Mouse (Mus musculus): Measurements from ENCODE around the gene Kctd15. TPM values are rescaled to one million over a fixed set of nuclear protein-coding genes. Genes with fewer than 3 reads are reported as not detected.

Gene Kctd15
- polyA plus RNA-seq, 1 experiment from 2014 or later = 66.6 TPM

GRCm38 (mm10) chr7:34667874-34668273 lies 11.3 kb upstream of the Kctd15 start:
- ATAC-seq (ENCODE audit: insufficient number of reproducible peaks, insufficient read depth, low FRiP score, low TSS enrichment, low read depth) = no peak
- Histone ChIP-seq H3K36me3 (no peaks in the 10 kb centered on the region), H3K9ac (replicated peaks) (no peak overlapping the region), H3K4me2 (no peak overlapping the region), H3K27ac (no peak overlapping the region), H3K4me1 (replicated peaks) (peaks cover 5% of the 10 kb centered on the region; the same call in 1 of the 2 replicates), H3K9me3 (0 out of 2 replicates have a peak, but pooled peaks cover 6% of the 10 kb centered on the region), H3K27me3 (peaks cover 8% of the 10 kb centered on the region), H3K4me3 (replicated peaks) (no peak overlapping the region)
- WGBS = 77% methylated on average over 16 of the region's 16 CpGs

GRCm38 (mm10) chr7:34663145-34663544 lies 6.6 kb upstream of the Kctd15 start:
- H3K4me3 ChIP-seq (replicated peaks) = no peak overlapping the region
- no peaks in the 10 kb centered on the region for H3K27me3 ChIP-seq
- H3K9ac ChIP-seq (replicated peaks) = no peak overlapping the region
- H3K4me2 ChIP-seq = no peak overlapping the region
- H3K4me1 ChIP-seq (replicated peaks) = peaks cover 7% of the 10 kb centered on the region; the same call in 1 of the 2 replicates
- H3K27ac ChIP-seq = no peak overlapping the region
- 0 out of 2 replicates have a peak, but pooled peaks cover 6% of the 10 kb centered on the region for H3K9me3 ChIP-seq
- H3K36me3 ChIP-seq = no peaks in the 10 kb centered on the region
- ATAC-seq (ENCODE audit: insufficient number of reproducible peaks, insufficient read depth, low FRiP score, low TSS enrichment, low read depth) = no peak
- WGBS = 43% methylated on average over 7 of the region's 7 CpGs

GRCm38 (mm10) chr7:34662227-34662626 lies 5.7 kb upstream of the Kctd15 start:
- Histone ChIP-seq H3K4me2 (no peak overlapping the region), H3K27ac (no peak overlapping the region), H3K9me3 (no peaks in the 10 kb centered on the region), H3K4me1 (replicated peaks) (peaks cover 7% of the 10 kb centered on the region; the same call in 1 of the 2 replicates), H3K36me3 (no peaks in the 10 kb centered on the region), H3K27me3 (no peaks in the 10 kb centered on the region), H3K9ac (replicated peaks) (no peak overlapping the region), H3K4me3 (replicated peaks) (no peak overlapping the region)
- ATAC-seq (ENCODE audit: insufficient number of reproducible peaks, insufficient read depth, low FRiP score, low TSS enrichment, low read depth) = no peak
- WGBS = 18% methylated on average over 5 of the region's 5 CpGs

DNA sequence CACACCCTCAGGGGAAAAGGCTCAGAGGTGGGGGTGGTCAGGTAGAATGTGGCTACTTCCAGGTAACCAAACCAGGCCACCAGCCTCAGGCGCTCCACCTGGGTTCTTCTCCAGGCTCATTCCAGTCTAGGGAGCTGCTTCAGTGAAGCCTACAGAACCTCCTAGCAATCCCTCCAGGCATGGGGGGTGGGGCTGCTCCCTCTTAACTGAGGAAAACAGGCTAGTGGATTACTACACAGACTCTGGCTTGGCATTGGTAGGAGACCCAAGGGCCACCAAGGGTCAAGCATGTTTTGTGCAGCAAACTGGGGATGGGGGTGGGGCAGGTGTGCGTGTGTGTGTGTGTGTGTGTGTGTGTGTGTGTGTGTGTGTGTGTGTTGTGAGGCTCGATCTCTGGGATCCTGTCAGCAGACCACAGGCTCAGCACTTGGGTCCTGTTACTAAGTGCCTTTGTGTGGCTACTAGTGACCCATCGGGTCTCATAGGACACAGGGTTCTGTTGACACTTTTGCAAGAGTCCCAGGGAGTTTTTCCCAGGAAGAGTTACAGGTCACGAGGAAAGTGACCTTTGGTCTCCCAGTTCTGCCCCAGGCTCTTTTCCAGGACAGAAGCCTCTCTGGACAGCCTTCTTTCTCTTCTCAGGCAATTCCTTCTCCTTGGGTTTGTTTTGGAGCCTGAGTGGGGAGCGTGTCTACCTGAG lies 3.0 kb upstream of the Kctd15 start:
- no peaks in the 10 kb centered on the region for H3K9me3 ChIP-seq
- H3K4me2 ChIP-seq = no peak overlapping the region
- H3K27ac ChIP-seq = no peak overlapping the region
- no peak for ATAC-seq (ENCODE audit: insufficient number of reproducible peaks, insufficient read depth, low FRiP score, low TSS enrichment, low read depth)
- peaks cover 10% of the 10 kb centered on the region for H3K4me1 ChIP-seq (replicated peaks)
- no peak overlapping the region for H3K9ac ChIP-seq (replicated peaks)
- no peak overlapping the region for H3K4me3 ChIP-seq (replicated peaks)
- H3K36me3 ChIP-seq = no peaks in the 10 kb centered on the region
- H3K27me3 ChIP-seq = no peaks in the 10 kb centered on the region
- WGBS = 60% methylated on average over 6 of the region's 6 CpGs

DNA sequence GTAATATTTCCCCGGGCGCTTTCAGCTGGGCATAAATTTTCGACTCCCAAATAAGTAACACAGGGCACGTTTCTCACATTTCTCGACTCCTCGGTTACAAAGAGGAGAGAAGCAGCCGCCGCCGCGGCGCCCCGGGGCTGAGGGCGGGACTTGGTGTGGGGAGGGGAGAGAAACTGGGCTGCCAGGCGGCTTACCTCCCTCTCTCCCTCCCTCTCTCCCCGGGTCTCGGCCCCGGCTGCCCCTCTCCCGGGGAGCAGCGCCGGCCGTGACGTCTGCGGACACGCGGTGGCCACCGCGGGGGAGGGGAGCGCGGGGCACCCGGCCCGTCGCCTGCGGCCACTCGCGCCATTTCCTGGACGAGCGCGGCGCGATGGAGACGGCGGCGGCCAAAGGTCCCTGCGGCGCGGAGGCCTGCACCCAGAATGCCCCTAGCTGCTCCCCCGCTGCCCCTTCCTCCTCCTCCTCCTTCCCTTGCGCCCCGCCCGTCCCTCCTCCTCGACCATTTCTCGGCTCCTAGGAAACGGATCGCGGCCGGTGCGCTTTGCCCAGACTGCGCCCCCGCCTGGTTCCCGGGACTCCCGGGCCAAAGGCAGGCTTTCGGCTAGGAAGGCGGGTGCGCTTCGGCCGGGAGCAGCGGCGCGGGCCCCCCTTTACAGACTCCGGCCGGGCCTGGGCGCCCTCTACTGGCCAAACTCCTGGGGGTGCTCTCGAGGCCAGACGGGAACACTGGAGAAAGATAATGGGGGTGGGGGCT lies 1.3 kb downstream of the Kctd15 start:
- no peaks in the 10 kb centered on the region for H3K9me3 ChIP-seq
- H3K27me3 ChIP-seq = no peaks in the 10 kb centered on the region
- H3K9ac ChIP-seq (replicated peaks) = peak overlapping the region; percentile 97
- peaks cover 25% of the 10 kb centered on the region for H3K4me1 ChIP-seq (replicated peaks)
- ATAC-seq (ENCODE audit: insufficient number of reproducible peaks, insufficient read depth, low FRiP score, low TSS enrichment, low read depth) = peak; percentile 64
- peaks cover 7% of the 10 kb centered on the region for H3K36me3 ChIP-seq
- peak overlapping the region; percentile 100 for H3K27ac ChIP-seq
- under 1% methylated on average over 54 of the region's 74 CpGs for WGBS
- H3K4me3 ChIP-seq (replicated peaks) = peak overlapping the region; percentile 71
- peak overlapping the region; percentile 88 for H3K4me2 ChIP-seq

DNA sequence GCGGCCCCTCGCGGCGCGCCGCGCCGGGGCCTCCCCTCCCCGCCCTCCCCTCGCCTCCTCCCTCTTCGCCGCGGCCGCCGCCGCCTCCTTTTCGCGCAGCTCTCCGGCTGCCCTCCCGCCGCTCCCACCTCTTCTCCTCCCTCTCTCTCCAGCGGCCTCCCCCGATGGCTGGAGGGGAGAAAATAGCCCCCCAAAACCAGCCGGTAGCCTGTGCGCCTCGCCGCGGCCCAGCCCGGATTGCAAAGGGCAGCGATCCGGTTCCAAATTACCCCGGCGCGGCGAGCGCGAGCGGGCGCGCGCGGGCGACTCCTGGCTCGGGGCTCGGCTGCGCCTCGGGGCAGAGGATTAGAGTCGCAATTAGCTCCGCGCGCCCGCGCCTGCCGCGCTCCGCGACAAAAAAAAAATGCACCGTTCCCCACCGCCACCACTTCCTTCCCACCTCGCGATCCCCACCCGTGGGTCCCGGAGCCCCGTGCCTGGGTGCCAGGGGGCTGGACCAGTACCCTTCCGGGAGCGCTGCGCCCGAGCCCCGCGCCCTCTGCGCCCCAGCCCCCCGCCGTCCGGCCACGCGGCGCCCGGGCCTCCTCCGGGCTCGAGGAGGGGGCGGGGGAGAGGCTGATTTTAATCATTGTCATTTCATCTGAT lies 2.0 kb downstream of the Kctd15 start:
- no peaks in the 10 kb centered on the region for H3K27me3 ChIP-seq
- peak overlapping the region; percentile 100 for H3K27ac ChIP-seq
- H3K4me1 ChIP-seq (replicated peaks) = peaks cover 25% of the 10 kb centered on the region
- under 1% methylated on average over 60 of the region's 81 CpGs for WGBS
- H3K9ac ChIP-seq (replicated peaks) = peak overlapping the region; percentile 97
- H3K4me2 ChIP-seq = peak overlapping the region; percentile 88
- no peaks in the 10 kb centered on the region for H3K9me3 ChIP-seq
- H3K36me3 ChIP-seq = peaks cover 14% of the 10 kb centered on the region
- ATAC-seq (ENCODE audit: insufficient number of reproducible peaks, insufficient read depth, low FRiP score, low TSS enrichment, low read depth) = no peak
- H3K4me3 ChIP-seq (replicated peaks) = peak overlapping the region; percentile 71

DNA sequence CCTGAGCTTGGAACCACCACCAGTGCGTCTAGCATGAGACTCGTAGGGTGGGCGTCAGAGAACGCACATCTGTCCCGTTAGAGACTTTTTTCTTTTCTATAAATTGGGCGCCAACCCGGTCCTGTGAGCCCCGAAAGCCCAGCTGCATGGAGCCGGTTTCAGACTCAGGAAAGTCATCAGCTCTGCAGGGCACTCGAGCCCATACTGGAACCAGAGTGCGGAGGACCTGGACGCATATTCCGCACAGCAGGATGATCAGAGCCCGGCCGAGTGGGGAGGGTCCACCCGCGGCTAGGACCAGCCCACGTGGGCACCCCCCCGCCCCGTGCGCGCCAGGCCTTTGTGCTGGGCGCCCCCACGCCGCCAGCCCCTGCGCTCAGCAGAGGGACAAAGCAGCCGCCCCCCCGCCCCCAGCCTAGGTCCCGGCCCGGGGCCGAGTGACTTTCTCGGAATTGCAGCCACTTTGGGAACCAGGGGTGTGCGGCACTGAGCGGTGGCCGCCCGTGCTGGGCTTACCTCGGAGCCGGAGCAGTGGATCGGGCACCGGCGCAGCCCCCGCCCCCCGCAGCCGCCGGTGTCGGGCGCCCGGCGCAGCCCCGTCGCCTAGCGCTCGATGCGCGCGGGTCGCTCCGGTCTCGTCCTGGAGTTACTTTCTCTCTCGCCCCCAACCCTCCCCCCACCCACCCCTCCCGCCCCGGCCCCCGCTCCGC lies 2.6 kb downstream of the Kctd15 start:
- H3K4me2 ChIP-seq = peak overlapping the region; percentile 88
- WGBS = under 1% methylated on average over 53 of the region's 64 CpGs
- peak; percentile 58 for ATAC-seq (ENCODE audit: insufficient number of reproducible peaks, insufficient read depth, low FRiP score, low TSS enrichment, low read depth)
- no peaks in the 10 kb centered on the region for H3K9me3 ChIP-seq
- H3K9ac ChIP-seq (replicated peaks) = peak overlapping the region; percentile 97
- peak overlapping the region; percentile 100 for H3K27ac ChIP-seq
- peak overlapping the region; percentile 71 for H3K4me3 ChIP-seq (replicated peaks)
- no peaks in the 10 kb centered on the region for H3K27me3 ChIP-seq
- peaks cover 25% of the 10 kb centered on the region for H3K4me1 ChIP-seq (replicated peaks)
- H3K36me3 ChIP-seq = peaks cover 21% of the 10 kb centered on the region

DNA sequence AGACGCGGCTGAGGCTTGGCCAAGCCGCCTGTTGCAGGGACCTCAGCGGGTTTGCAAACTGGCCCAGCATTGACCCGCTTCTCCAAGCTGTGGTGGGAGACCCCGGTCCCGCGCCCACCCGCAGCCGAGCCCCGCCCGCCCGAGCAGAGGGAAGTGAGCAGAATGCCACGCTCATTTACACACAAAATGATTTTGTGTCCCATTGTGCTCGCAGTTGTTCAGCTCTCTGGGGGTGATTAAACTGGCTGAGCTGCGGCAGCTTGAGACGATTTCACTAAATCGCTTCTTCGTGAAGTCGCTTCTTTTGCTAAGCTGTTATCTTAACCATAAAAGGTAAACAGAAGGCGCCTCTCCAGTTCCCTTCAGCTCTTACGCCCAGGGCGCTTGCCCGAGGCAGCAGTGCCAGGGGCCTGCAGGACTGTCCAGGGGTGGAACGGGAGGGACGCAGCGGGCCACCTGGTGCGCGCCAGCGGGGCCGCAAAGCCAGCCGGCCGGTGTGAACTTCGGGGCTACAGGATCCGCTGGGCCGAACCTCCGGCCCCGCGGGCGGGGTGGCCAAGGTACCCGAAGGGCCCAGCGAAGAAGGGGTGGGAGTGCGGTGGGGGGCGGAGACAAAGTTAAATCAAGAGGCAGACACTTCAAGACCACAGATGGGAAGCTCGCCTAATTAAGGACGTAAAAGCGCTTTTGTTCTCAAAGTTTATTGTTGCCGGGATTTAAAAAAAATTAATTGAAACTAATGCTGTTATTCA lies 3.6 kb downstream of the Kctd15 start:
- WGBS = 1% methylated on average over 45 of the region's 48 CpGs
- no peaks in the 10 kb centered on the region for H3K27me3 ChIP-seq
- H3K4me2 ChIP-seq = peak overlapping the region; percentile 88
- peak overlapping the region; percentile 71 for H3K4me3 ChIP-seq (replicated peaks)
- H3K9me3 ChIP-seq = no peaks in the 10 kb centered on the region
- H3K9ac ChIP-seq (replicated peaks) = peak overlapping the region; percentile 97
- no peak for ATAC-seq (ENCODE audit: insufficient number of reproducible peaks, insufficient read depth, low FRiP score, low TSS enrichment, low read depth)
- peak overlapping the region; percentile 100 for H3K27ac ChIP-seq
- peaks cover 25% of the 10 kb centered on the region for H3K4me1 ChIP-seq (replicated peaks)
- peaks cover 30% of the 10 kb centered on the region for H3K36me3 ChIP-seq

DNA sequence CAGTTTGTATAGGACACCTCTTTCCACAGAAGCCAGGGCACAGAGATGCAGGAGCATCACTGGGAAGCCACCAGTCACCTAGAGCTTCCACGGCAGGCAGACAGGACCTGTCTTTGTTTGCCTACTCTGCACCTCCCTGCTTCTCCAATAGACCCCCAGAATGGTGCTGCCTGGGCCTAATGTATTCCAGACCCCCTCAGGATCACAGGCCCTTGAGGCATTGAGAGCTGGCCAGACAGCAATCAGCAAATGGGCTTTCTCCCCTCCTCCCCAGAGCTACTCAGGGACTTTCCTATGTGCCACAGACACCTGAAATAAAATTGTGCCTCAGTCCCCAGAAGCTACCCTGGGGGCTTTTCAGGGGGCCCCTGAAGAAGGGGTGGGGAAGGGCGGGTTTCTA lies 5.2 kb downstream of the Kctd15 start:
- peak overlapping the region; percentile 97 for H3K9ac ChIP-seq (replicated peaks)
- 10% methylated on average over 2 of the region's 2 CpGs for WGBS
- peak overlapping the region; percentile 88 for H3K4me2 ChIP-seq
- H3K27ac ChIP-seq = peak overlapping the region; percentile 100
- H3K4me3 ChIP-seq (replicated peaks) = peak overlapping the region; percentile 71
- H3K4me1 ChIP-seq (replicated peaks) = peaks cover 32% of the 10 kb centered on the region
- H3K36me3 ChIP-seq = peaks cover 46% of the 10 kb centered on the region
- ATAC-seq (ENCODE audit: insufficient number of reproducible peaks, insufficient read depth, low FRiP score, low TSS enrichment, low read depth) = no peak
- H3K9me3 ChIP-seq = no peaks in the 10 kb centered on the region
- no peaks in the 10 kb centered on the region for H3K27me3 ChIP-seq

DNA sequence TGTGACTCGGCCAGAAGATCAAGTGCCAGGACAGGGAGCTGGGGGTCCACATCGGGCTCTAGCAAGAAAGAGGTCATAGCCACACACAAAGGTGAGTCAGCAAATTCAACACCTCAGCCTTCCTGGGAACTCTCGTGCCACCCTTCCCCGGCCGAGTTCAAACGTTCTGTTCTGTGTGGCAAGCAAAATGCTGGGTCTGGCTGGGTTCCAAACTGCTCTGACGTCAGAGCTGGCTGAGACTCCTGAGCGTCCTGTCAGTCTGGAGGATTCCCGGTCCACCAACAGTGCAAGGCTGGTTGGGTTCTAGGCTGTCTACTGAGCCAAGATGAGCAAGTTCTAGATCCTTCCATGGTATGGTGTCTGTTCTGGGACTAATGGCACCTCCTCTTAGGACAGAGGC lies 9.5 kb downstream of the Kctd15 start:
- Histone ChIP-seq H3K36me3 (peaks cover 89% of the 10 kb centered on the region), H3K4me3 (replicated peaks) (no peak overlapping the region), H3K4me1 (replicated peaks) (peaks cover 41% of the 10 kb centered on the region), H3K27ac (no peak overlapping the region), H3K9me3 (no peaks in the 10 kb centered on the region), H3K27me3 (no peaks in the 10 kb centered on the region), H3K4me2 (no peak overlapping the region), H3K9ac (replicated peaks) (no peak overlapping the region)
- ATAC-seq (ENCODE audit: insufficient number of reproducible peaks, insufficient read depth, low FRiP score, low TSS enrichment, low read depth) = no peak
- 80% methylated on average over 9 of the region's 9 CpGs for WGBS

Measured in limb, embryonic 12.5 days (tissue).